Mouse (Mus musculus) testis, adult 2 months (tissue): ENCODE measurements around the gene Rbks.

Source experiments
- CTCF ChIP-seq: fragments of 200-500 bp; IDR thresholded peaks from 2 replicates; pipeline ENCODE4 v1.5.1; 2012; ENCODE audit warnings: low read depth, mild to moderate bottlenecking, inconsistent platforms, low read length, moderate library complexity; ENCODE audit not compliant: control insufficient read depth, insufficient read depth, insufficient replicate concordance
- POLR2A ChIP-seq: fragments of 200-500 bp; IDR thresholded peaks from 2 replicates; pipeline ENCODE4 v1.6.1; 2012; ENCODE audit warnings: low read depth, mild to moderate bottlenecking, inconsistent platforms, low read length, moderate library complexity; ENCODE audit not compliant: control insufficient read depth

GRCm38 (mm10) chr5:31603766-31604165 lies 93.7 kb downstream of the Rbks start:
- TF ChIP-seq POLR2A: no peak
- TF ChIP-seq CTCF: no peak
